Mouse (Mus musculus): Measurements from ENCODE around the gene 9130019O22Rik. TPM values are rescaled to one million over a fixed set of nuclear protein-coding genes. Genes with fewer than 3 reads are reported as not detected.
A peak's percentile ranks its signal among the peaks of the same experiment; 100 is the strongest.

The 9130019O22Rik gene
- 2.4 and 3.0 TPM in 2 replicates for polyA plus RNA-seq (2014; fragmentation: Nextera tagmentation; extraction: Ambion mirVana)

DNA sequence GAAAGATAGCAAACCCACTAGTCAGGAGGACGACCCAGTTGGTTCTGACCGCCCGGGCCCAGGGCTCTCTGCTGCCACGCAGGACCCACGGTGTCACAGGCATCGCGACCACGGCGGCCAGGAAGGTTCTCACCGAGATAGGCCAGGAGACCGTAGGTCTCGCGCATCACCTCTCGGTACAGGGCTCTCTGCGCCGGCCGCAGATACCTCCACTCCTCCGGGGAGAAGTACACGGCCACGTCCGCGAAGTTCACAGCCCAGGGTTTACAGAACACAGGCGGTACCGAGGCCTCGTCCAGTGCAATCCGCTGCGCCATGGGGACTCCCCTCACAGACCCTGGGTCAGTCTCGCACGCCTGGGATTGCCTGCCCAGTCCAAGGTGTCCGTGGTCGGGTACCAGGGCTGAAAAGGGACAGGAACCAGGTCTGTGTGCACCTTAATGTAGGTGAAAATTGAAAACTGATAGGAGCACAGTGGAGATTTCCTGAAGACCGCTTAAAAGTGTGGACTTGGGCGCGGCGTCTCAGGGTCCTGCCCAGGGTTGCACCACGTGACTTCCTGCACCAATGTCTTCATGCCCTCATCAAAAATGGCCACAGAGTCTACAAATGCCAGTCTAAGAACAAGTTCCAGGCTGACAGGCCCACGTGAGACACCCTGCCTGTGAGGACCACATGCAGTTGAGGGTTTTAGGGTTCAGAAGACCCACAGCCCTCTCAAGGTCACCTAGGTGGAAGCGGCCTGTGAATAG, at the start of gene 9130019O22Rik:
TSS of gene 9130019O22Rik (minus strand) at position 526 of the 752 bp plus-strand sequence.
- no peaks in the 10 kb centered on the region for H3K4me1 ChIP-seq (replicated peaks; ENCODE audit: control insufficient read depth, insufficient read depth, low read length)
- DNase-seq (ENCODE audit: low spot score) (peak; percentile 76), ATAC-seq (replicated peaks; ENCODE audit: low FRiP score) (peak; percentile 90)
- no peaks in the 10 kb centered on the region for H3K27me3 ChIP-seq (replicated peaks; ENCODE audit: control insufficient read depth, insufficient read depth, low read length)
- WGBS = 10% methylated on average over 38 of the region's 38 CpGs
- no peak within 1 kb of the TSS; the same call in 1 of the 2 replicates for H3K27ac ChIP-seq (ENCODE audit: low read depth, low read length)
- H3K4me3 ChIP-seq (ENCODE audit: low read depth, low read length) = peak within 1 kb of the TSS; percentile 66
- peak within 1 kb of the TSS; percentile 85 for H3K4me2 ChIP-seq
- peaks cover 16% of the 10 kb centered on the region; the same call in 1 of the 2 replicates for H3K36me3 ChIP-seq (ENCODE audit: control insufficient read depth, insufficient read depth, low read length)
- no peaks in the 10 kb centered on the region; the same call in 1 of the 2 replicates for H3K9me3 ChIP-seq (ENCODE audit: control insufficient read depth, low read length)
- peak within 1 kb of the TSS; percentile 74 for H3K9ac ChIP-seq (ENCODE audit: low read depth, low read length)

DNA sequence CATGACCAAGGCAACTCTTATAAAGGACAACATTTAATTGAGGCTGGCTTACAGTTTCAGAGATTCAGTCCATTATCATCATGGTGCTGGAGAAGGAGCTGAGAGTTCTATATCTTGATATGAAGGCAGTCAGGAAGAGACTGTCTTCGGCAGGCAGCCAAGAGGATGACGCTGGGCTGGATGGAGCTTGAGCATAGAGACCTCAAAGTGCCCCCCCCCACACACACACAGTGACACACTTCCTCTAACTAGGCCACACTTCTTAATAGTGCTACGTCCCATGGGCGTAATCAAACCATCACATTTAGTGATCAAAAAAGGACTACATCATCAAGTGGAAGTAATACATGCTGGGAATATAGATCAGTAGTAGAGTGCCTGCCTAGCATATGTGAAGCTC, 48.2 kb upstream of the 9130019O22Rik start:
- Histone ChIP-seq H3K36me3 (ENCODE audit: control insufficient read depth, insufficient read depth, low read length) (no peaks in the 10 kb centered on the region), H3K4me2 (no peak overlapping the region), H3K9ac (ENCODE audit: low read depth, low read length) (no peak overlapping the region), H3K27ac (ENCODE audit: low read depth, low read length) (no peak overlapping the region), H3K4me3 (ENCODE audit: low read depth, low read length) (no peak overlapping the region), H3K27me3 (replicated peaks; ENCODE audit: control insufficient read depth, insufficient read depth, low read length) (no peaks in the 10 kb centered on the region; the same call in 1 of the 2 replicates), H3K4me1 (replicated peaks; ENCODE audit: control insufficient read depth, insufficient read depth, low read length) (no peaks in the 10 kb centered on the region), H3K9me3 (ENCODE audit: control insufficient read depth, low read length) (peaks cover 7% of the 10 kb centered on the region; the same call in 1 of the 2 replicates)
- 89% methylated on average over 4 of the region's 4 CpGs for WGBS
- no peak for DNase-seq (ENCODE audit: low spot score)
- no peak for ATAC-seq (replicated peaks; ENCODE audit: low FRiP score)

DNA sequence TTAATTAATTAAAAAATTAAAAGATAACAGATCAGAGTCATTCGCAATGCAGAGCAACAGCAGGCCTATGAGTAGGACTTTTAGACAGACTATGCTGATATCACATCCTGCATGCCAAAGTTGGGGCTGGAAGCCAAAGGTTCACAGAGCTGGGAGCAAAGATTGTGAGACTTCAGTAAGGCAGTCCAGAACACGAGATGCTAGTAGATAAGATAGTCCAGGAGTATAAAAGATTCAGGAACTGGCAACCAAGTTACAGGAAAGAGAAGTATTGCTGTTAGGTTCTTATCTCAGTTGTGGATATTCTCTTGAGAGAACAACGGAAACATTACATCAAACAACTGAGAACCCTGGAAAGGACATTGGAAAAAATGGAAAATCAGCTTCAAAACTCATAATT, 39.4 kb upstream of the 9130019O22Rik start:
- WGBS = 56% methylated on average over 3 of the region's 3 CpGs
- no peak overlapping the region for H3K4me3 ChIP-seq (ENCODE audit: low read depth, low read length)
- no peaks in the 10 kb centered on the region for H3K36me3 ChIP-seq (ENCODE audit: control insufficient read depth, insufficient read depth, low read length)
- no peaks in the 10 kb centered on the region; the same call in 1 of the 2 replicates for H3K4me1 ChIP-seq (replicated peaks; ENCODE audit: control insufficient read depth, insufficient read depth, low read length)
- no peak overlapping the region for H3K4me2 ChIP-seq
- no peak for DNase-seq (ENCODE audit: low spot score)
- H3K9ac ChIP-seq (ENCODE audit: low read depth, low read length) = no peak overlapping the region
- H3K27me3 ChIP-seq (replicated peaks; ENCODE audit: control insufficient read depth, insufficient read depth, low read length) = peaks cover 5% of the 10 kb centered on the region; the same call in 1 of the 2 replicates
- H3K9me3 ChIP-seq (ENCODE audit: control insufficient read depth, low read length) = no peaks in the 10 kb centered on the region
- no peak for ATAC-seq (replicated peaks; ENCODE audit: low FRiP score)
- no peak overlapping the region for H3K27ac ChIP-seq (ENCODE audit: low read depth, low read length)

DNA sequence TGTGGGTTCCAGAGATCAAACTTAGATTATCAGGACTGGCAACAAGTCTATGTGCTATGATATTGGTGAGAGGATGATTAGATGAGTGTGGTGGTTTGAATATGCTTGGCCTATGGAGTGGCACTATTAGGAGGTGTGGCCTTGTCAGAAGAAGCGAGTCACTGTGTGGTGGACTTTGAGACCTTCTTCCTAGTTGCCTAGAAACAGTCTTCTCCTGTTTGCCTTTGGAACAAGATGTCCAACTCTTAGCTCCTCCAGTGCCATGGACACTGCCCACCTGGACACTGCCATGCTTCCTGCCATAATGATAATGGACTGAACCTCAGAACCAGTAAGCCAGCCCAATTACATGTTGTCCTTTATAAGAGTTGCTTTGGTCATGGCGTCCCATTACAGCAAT, 38.9 kb upstream of the 9130019O22Rik start:
- ATAC-seq (replicated peaks; ENCODE audit: low FRiP score) = no peak
- Histone ChIP-seq H3K9me3 (ENCODE audit: control insufficient read depth, low read length) (no peaks in the 10 kb centered on the region), H3K4me3 (ENCODE audit: low read depth, low read length) (no peak overlapping the region), H3K9ac (ENCODE audit: low read depth, low read length) (no peak overlapping the region), H3K4me1 (replicated peaks; ENCODE audit: control insufficient read depth, insufficient read depth, low read length) (peaks cover 4% of the 10 kb centered on the region), H3K4me2 (no peak overlapping the region), H3K27me3 (replicated peaks; ENCODE audit: control insufficient read depth, insufficient read depth, low read length) (peaks cover 5% of the 10 kb centered on the region; the same call in 1 of the 2 replicates), H3K36me3 (ENCODE audit: control insufficient read depth, insufficient read depth, low read length) (no peaks in the 10 kb centered on the region), H3K27ac (ENCODE audit: low read depth, low read length) (no peak overlapping the region)
- DNase-seq (ENCODE audit: low spot score) = no peak
- WGBS = 86% methylated on average over 2 of the region's 2 CpGs

DNA sequence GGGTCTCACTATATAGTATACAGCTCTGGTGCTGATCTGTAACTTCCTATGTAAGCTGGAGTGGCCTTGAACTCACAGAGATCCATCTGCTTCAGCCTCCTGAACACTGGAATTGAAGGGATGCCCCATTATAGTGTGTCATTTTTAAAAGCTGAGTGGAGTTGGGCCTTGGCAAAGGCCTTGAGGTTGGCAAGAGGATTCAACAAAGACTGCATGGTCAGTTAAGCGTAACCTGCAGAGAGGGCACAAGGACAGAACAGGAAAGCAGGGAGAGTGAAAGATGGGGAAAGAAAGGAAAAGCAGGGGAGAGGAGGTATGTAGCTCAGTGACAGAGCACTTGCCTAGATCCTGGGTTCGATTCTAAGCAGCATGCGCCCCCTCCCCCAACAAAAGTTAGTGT, 38.3 kb upstream of the 9130019O22Rik start:
- DNase-seq (ENCODE audit: low spot score) (no peak), ATAC-seq (replicated peaks; ENCODE audit: low FRiP score) (no peak)
- Histone ChIP-seq H3K27ac (ENCODE audit: low read depth, low read length) (no peak overlapping the region), H3K4me3 (ENCODE audit: low read depth, low read length) (no peak overlapping the region), H3K9me3 (ENCODE audit: control insufficient read depth, low read length) (no peaks in the 10 kb centered on the region), H3K36me3 (ENCODE audit: control insufficient read depth, insufficient read depth, low read length) (no peaks in the 10 kb centered on the region), H3K27me3 (replicated peaks; ENCODE audit: control insufficient read depth, insufficient read depth, low read length) (peaks cover 5% of the 10 kb centered on the region; the same call in 1 of the 2 replicates), H3K4me2 (no peak overlapping the region), H3K4me1 (replicated peaks; ENCODE audit: control insufficient read depth, insufficient read depth, low read length) (peaks cover 5% of the 10 kb centered on the region), H3K9ac (ENCODE audit: low read depth, low read length) (no peak overlapping the region)
- WGBS = 87% methylated on average over 3 of the region's 3 CpGs

DNA sequence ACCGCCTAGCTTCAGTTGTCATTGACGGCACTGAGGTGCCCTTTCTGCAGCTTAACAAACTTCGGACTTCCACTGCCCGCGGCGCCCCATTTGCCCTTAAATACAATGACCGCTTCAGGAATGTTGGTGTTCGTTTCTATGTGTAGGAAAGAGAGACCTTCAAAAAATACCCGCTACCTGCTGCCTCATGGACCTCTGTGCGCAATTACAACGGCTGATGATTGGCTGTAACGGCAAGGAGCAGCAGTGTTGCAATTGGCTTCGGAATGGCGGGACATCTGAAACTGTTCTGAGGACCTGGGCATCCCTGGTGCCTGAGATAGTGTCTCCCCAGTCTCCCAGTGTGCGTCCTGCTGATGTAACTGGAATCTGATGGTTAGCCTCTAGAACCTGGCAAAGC, 35.3 kb upstream of the 9130019O22Rik start:
- peaks cover 5% of the 10 kb centered on the region; the same call in 1 of the 2 replicates for H3K36me3 ChIP-seq (ENCODE audit: control insufficient read depth, insufficient read depth, low read length)
- ATAC-seq (replicated peaks; ENCODE audit: low FRiP score) (peak; percentile 52), DNase-seq (ENCODE audit: low spot score) (no peak)
- H3K9ac ChIP-seq (ENCODE audit: low read depth, low read length) = peak overlapping the region; percentile 88
- H3K9me3 ChIP-seq (ENCODE audit: control insufficient read depth, low read length) = no peaks in the 10 kb centered on the region
- peak overlapping the region; percentile 85 for H3K4me3 ChIP-seq (ENCODE audit: low read depth, low read length)
- H3K27ac ChIP-seq (ENCODE audit: low read depth, low read length) = no peak overlapping the region; the same call in 1 of the 2 replicates
- H3K4me2 ChIP-seq = peak overlapping the region; percentile 88
- H3K4me1 ChIP-seq (replicated peaks; ENCODE audit: control insufficient read depth, insufficient read depth, low read length) = peaks cover 5% of the 10 kb centered on the region
- peaks cover 5% of the 10 kb centered on the region; the same call in 1 of the 2 replicates for H3K27me3 ChIP-seq (replicated peaks; ENCODE audit: control insufficient read depth, insufficient read depth, low read length)
- WGBS = under 1% methylated on average over 15 of the region's 15 CpGs

DNA sequence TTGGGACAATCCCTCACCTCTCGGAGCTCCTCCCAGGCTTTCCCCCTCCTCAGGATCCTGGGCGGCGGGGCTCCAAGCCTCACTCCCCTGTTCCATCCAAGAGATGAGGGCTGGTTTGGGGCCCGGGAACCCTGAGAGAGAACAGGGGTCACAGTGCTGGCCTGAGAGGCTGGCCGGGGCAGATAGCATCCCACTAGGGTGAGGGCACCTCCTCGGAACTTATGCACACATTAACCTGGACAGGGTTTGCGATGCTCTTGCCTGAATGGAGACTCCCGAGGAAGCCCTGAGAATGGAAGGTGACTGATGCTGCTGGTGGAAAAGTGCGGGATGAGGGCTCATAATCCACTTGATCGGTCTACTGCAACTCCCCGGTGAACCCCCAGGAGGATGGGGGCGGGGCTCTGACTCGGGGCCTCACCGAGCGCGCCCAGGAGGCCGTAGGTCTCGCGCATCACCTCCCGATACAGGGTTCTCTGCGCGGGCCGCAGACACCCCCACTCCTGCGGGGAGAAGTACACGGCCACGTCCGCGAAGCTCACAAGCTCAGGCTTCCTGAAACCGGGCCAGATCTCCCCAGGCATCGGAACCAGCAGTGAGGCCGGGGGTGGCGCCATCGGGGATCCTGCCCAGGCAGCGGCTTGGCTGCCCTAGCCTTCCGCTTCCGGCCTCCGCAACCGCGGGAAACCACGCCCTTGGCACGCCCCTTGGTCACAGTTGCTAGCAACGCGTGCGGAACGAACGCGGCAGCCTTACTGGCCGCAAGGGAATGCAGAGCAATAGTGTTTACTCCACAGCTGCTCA, 34.6 kb upstream of the 9130019O22Rik start, which contains the start of gene Zfp688:
TSS of gene Zfp688 (minus strand) at position 681 of the 804 bp plus-strand sequence.
- peaks cover 5% of the 10 kb centered on the region; the same call in 1 of the 2 replicates for H3K27me3 ChIP-seq (replicated peaks; ENCODE audit: control insufficient read depth, insufficient read depth, low read length)
- DNase-seq (ENCODE audit: low spot score) = peak; percentile 97
- peak; percentile 96 for ATAC-seq (replicated peaks; ENCODE audit: low FRiP score)
- peak within 1 kb of the TSS; percentile 68 for H3K27ac ChIP-seq (ENCODE audit: low read depth, low read length)
- peaks cover 5% of the 10 kb centered on the region; the same call in 1 of the 2 replicates for H3K36me3 ChIP-seq (ENCODE audit: control insufficient read depth, insufficient read depth, low read length)
- peak within 1 kb of the TSS; percentile 88 for H3K4me2 ChIP-seq
- H3K4me1 ChIP-seq (replicated peaks; ENCODE audit: control insufficient read depth, insufficient read depth, low read length) = peaks cover 5% of the 10 kb centered on the region
- peak within 1 kb of the TSS; percentile 85 for H3K4me3 ChIP-seq (ENCODE audit: low read depth, low read length)
- no peaks in the 10 kb centered on the region for H3K9me3 ChIP-seq (ENCODE audit: control insufficient read depth, low read length)
- peak within 1 kb of the TSS; percentile 88 for H3K9ac ChIP-seq (ENCODE audit: low read depth, low read length)
- 1% methylated on average over 48 of the region's 48 CpGs for WGBS

DNA sequence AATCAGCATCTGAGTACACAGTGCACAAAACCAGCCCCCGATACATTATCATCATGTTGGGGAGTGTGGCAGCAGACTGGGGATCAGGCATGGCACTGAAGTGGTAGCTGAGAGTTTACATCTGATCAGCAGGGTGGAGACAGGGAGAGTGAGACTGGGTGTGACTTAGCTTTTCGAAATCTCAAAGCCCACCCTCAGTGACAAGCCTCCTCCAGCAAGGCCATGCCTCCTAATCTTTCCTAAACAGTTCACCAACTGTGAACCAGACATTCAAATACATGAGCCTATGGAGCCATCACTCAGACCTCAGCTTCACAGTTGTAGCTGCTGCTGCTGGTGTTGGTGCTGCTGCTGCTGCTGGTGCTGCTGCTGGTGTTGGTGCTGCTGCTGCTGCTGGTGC, 24.5 kb upstream of the 9130019O22Rik start:
- DNase-seq (ENCODE audit: low spot score) = no peak
- Histone ChIP-seq H3K4me1 (replicated peaks; ENCODE audit: control insufficient read depth, insufficient read depth, low read length) (no peaks in the 10 kb centered on the region), H3K9ac (ENCODE audit: low read depth, low read length) (no peak overlapping the region), H3K4me2 (no peak overlapping the region), H3K9me3 (ENCODE audit: control insufficient read depth, low read length) (no peaks in the 10 kb centered on the region), H3K27ac (ENCODE audit: low read depth, low read length) (no peak overlapping the region), H3K27me3 (replicated peaks; ENCODE audit: control insufficient read depth, insufficient read depth, low read length) (no peaks in the 10 kb centered on the region), H3K36me3 (ENCODE audit: control insufficient read depth, insufficient read depth, low read length) (no peaks in the 10 kb centered on the region), H3K4me3 (ENCODE audit: low read depth, low read length) (no peak overlapping the region)
- ATAC-seq (replicated peaks; ENCODE audit: low FRiP score) = no peak
- 59% methylated on average over 2 of the region's 2 CpGs for WGBS
